In genomic region chr2:170055413-170055812, GRCm38 (mm10) we compare ENCODE assay signal across 7 mouse cellular contexts.
DNase-seq lines count a peak whose midpoint lies in the region; ATAC-seq and TF ChIP-seq lines count a peak whose summit lies in the region.

No protein-coding gene starts in this region.

- no peaks in the 10 kb centered on the region for H3K9me3 ChIP-seq in neural tube, embryonic 15.5 days (replicated peaks)
- H3K9me3 ChIP-seq in kidney, postnatal 0 days (replicated peaks; ENCODE audit: low read length), result no peaks in the 10 kb centered on the region

- H3K27ac ChIP-seq in neural tube, embryonic 15.5 days (replicated peaks), result no peak overlapping the region
- no peak overlapping the region for H3K27ac ChIP-seq in kidney, postnatal 0 days

- H3K9ac ChIP-seq in neural tube, embryonic 15.5 days (replicated peaks), result no peak overlapping the region
- H3K9ac ChIP-seq in kidney, postnatal 0 days (ENCODE audit: low read depth, low read length), result no peak overlapping the region

- ATAC-seq in neural tube, embryonic 15.5 days (ENCODE audit: low FRiP score), result no peak
- no peak; the same call in 1 of the 2 replicates for ATAC-seq in kidney, postnatal 0 days (replicated peaks; ENCODE audit: low FRiP score, low read depth)
- peak; percentile 88 for ATAC-seq in megakaryocyte progenitor cell, adult 5-6 weeks (replicated peaks; ENCODE audit: poor library complexity)

- peak; percentile 79 for TF ChIP-seq CTCF in kidney, postnatal 0 days (IDR thresholded peaks at IDR 0.05; ENCODE audit: low read depth)

- 0 out of 2 replicates have a peak, but pooled peaks cover 6% of the 10 kb centered on the region for H3K4me1 ChIP-seq in neural tube, embryonic 15.5 days
- no peaks in the 10 kb centered on the region for H3K4me1 ChIP-seq in kidney, postnatal 0 days (replicated peaks; ENCODE audit: insufficient read depth, low read length)

- WGBS in neural tube, embryonic 15.5 days, result 42% methylated on average over 9 of the region's 9 CpGs
- 50% methylated on average over 9 of the region's 9 CpGs for WGBS in kidney, postnatal 0 days

- no peaks in the 10 kb centered on the region for H3K27me3 ChIP-seq in neural tube, embryonic 15.5 days (replicated peaks)
- no peaks in the 10 kb centered on the region for H3K27me3 ChIP-seq in kidney, postnatal 0 days (ENCODE audit: insufficient read depth, low read length)

- no peak overlapping the region for H3K4me2 ChIP-seq in neural tube, embryonic 15.5 days
- H3K4me2 ChIP-seq in kidney, postnatal 0 days (ENCODE audit: low read length), result no peak overlapping the region

- no peak overlapping the region for H3K4me3 ChIP-seq in neural tube, embryonic 15.5 days (replicated peaks)
- no peak overlapping the region for H3K4me3 ChIP-seq in kidney, postnatal 0 days (replicated peaks; ENCODE audit: low read depth, low read length)

- H3K36me3 ChIP-seq in neural tube, embryonic 15.5 days, result no peaks in the 10 kb centered on the region
- no peaks in the 10 kb centered on the region for H3K36me3 ChIP-seq in kidney, postnatal 0 days (ENCODE audit: insufficient read depth, low read length)

- DNase-seq in neural tube, embryonic 10.5 days (ENCODE audit: extremely low spot score, low spot score), result peak; percentile 61
- peak; percentile 16 for DNase-seq in adrenal gland, adult 2 months
- DNase-seq in gastrocnemius, adult 18-20 months (ENCODE audit: low spot score), result peak; percentile 66
- DNase-seq in kidney, postnatal 0 days (ENCODE audit: low spot score), result peak; percentile 50
- peak; percentile 22 to 65 for DNase-seq in thymus, postnatal 10 days (ENCODE audit: low spot score in 2 of 2)

Comparison
In these comparisons a context has a peak if more than half of its experiments do, and no peak if none do; other contexts are left out.
1. DNase-seq: peak in every context shown above with its lines; median percentile 66 in gastrocnemius, adult 18-20 months; 61 in neural tube, embryonic 10.5 days; 50 in kidney, postnatal 0 days; 44 in thymus, postnatal 10 days; 16 in adrenal gland, adult 2 months.